Comparison of ENCODE assay signal across 11 mouse cellular contexts in genomic region chr1:132125249-132125648, GRCm38 (mm10). TPM values are rescaled to one million over a fixed set of nuclear protein-coding genes. Genes with fewer than 3 reads are reported as not detected.
DNase-seq lines count a peak whose midpoint lies in the region; ATAC-seq and TF ChIP-seq lines count a peak whose summit lies in the region.
"Had no signal": no experiment of that assay in that cellular context is flagged by ENCODE, and none has a peak within 500 bp of the region (broad histone marks: within the 10 kb centered on the region; RNA-seq: fewer than 3 reads in every experiment).

No protein-coding gene starts in this region.

- no peak overlapping the region for H3K4me3 ChIP-seq in heart, adult 2 months
- no peak overlapping the region for H3K4me3 ChIP-seq in heart, embryonic 11.5 days (ENCODE audit: low read depth, low read length)
- no peak overlapping the region for H3K4me3 ChIP-seq in midbrain, postnatal 0 days (ENCODE audit: low read depth, low read length)
- H3K4me3 ChIP-seq in midbrain, embryonic 13.5 days (replicated peaks), result no peak overlapping the region
- H3K4me3 ChIP-seq in small intestine, adult 2 months (ENCODE audit: low read depth, low read length), result no peak overlapping the region
- H3K4me3 ChIP-seq in gastrocnemius, adult 2 months, result no peak overlapping the region
- H3K4me3 ChIP-seq: embryonic facial prominence, embryonic 12.5 days had no signal

- H3K27me3 ChIP-seq in heart, adult 2 months (ENCODE audit: control insufficient read depth, insufficient read depth, low read length), result no peaks in the 10 kb centered on the region
- no peaks in the 10 kb centered on the region; the same call in 1 of the 2 replicates for H3K27me3 ChIP-seq in heart, embryonic 11.5 days (ENCODE audit: control insufficient read depth, insufficient read depth, low read length)
- no peaks in the 10 kb centered on the region for H3K27me3 ChIP-seq in midbrain, postnatal 0 days (ENCODE audit: insufficient read depth, low read length)
- no peaks in the 10 kb centered on the region for H3K27me3 ChIP-seq in midbrain, embryonic 13.5 days
- no peaks in the 10 kb centered on the region for H3K27me3 ChIP-seq in small intestine, adult 2 months (ENCODE audit: control insufficient read depth, insufficient read depth, low read length)
- H3K27me3 ChIP-seq: embryonic facial prominence, embryonic 12.5 days had no signal

- no peaks in the 10 kb centered on the region for H3K36me3 ChIP-seq in heart, adult 2 months (ENCODE audit: control insufficient read depth, insufficient read depth, low read length)
- H3K36me3 ChIP-seq in heart, embryonic 11.5 days (ENCODE audit: control insufficient read depth, insufficient read depth, low read length), result no peaks in the 10 kb centered on the region
- no peaks in the 10 kb centered on the region for H3K36me3 ChIP-seq in midbrain, postnatal 0 days (ENCODE audit: insufficient read depth, low read length)
- H3K36me3 ChIP-seq in midbrain, embryonic 13.5 days, result no peaks in the 10 kb centered on the region
- peaks cover 18% of the 10 kb centered on the region for H3K36me3 ChIP-seq in small intestine, adult 2 months (ENCODE audit: control insufficient read depth, insufficient read depth, low read length)
- H3K36me3 ChIP-seq: embryonic facial prominence, embryonic 12.5 days had no signal

- no peak for ATAC-seq in heart, embryonic 11.5 days (replicated peaks; ENCODE audit: insufficient number of reproducible peaks, low FRiP score, low TSS enrichment)
- ATAC-seq in midbrain, postnatal 0 days (ENCODE audit: low FRiP score), result no peak
- ATAC-seq in midbrain, embryonic 13.5 days, result no peak

- TF ChIP-seq POLR2A in heart, adult 2 months (IDR thresholded peaks at IDR 0.05; ENCODE audit: insufficient read depth, low read depth, low read length), result no peak
- no peak for TF ChIP-seq POLR2A in small intestine, adult 2 months (IDR thresholded peaks at IDR 0.05; ENCODE audit: low read depth, low read length)

- no peak for TF ChIP-seq EP300 in heart, adult 2 months (IDR thresholded peaks at IDR 0.05; ENCODE audit: insufficient read depth, low read depth, low read length)

- no peaks in the 10 kb centered on the region for H3K9me3 ChIP-seq in heart, embryonic 11.5 days (replicated peaks; ENCODE audit: control insufficient read depth, low read length)
- H3K9me3 ChIP-seq in midbrain, postnatal 0 days (ENCODE audit: low read length), result no peaks in the 10 kb centered on the region
- no peaks in the 10 kb centered on the region for H3K9me3 ChIP-seq in midbrain, embryonic 13.5 days
- H3K9me3 ChIP-seq: embryonic facial prominence, embryonic 12.5 days had no signal

- WGBS in heart, adult 2 months, result 52% methylated on average over 4 of the region's 4 CpGs
- WGBS in heart, embryonic 11.5 days (ENCODE audit: insufficient replicate concordance), result 63% methylated on average over 4 of the region's 4 CpGs
- 66% methylated on average over 4 of the region's 4 CpGs for WGBS in midbrain, postnatal 0 days
- WGBS in midbrain, embryonic 13.5 days, result 56% methylated on average over 4 of the region's 4 CpGs
- 51% methylated on average over 4 of the region's 4 CpGs for WGBS in small intestine, adult 2 months

- no peak overlapping the region for H3K4me2 ChIP-seq in heart, embryonic 11.5 days
- no peak overlapping the region for H3K4me2 ChIP-seq in midbrain, postnatal 0 days (ENCODE audit: low read depth, low read length, poor library complexity, severe bottlenecking)
- H3K4me2 ChIP-seq in midbrain, embryonic 13.5 days (replicated peaks), result no peak overlapping the region
- H3K4me2 ChIP-seq: embryonic facial prominence, embryonic 12.5 days had no signal

- H3K79me2 ChIP-seq in heart, adult 2 months (replicated peaks; ENCODE audit: control insufficient read depth, insufficient read depth, low read length), result no peaks in the 10 kb centered on the region

- no peak overlapping the region for H3K9ac ChIP-seq in heart, adult 2 months (ENCODE audit: low read depth, low read length)
- H3K9ac ChIP-seq in heart, embryonic 11.5 days (ENCODE audit: low read depth, low read length), result no peak overlapping the region
- no peak overlapping the region for H3K9ac ChIP-seq in midbrain, postnatal 0 days (replicated peaks; ENCODE audit: low read length, poor library complexity, severe bottlenecking)
- no peak overlapping the region for H3K9ac ChIP-seq in midbrain, embryonic 13.5 days (replicated peaks)
- H3K9ac ChIP-seq: embryonic facial prominence, embryonic 12.5 days had no signal

- intact Hi-C loops in heart, adult 2 months (cut with DNase I), result no loop called here
- intact Hi-C loops in gastrocnemius, adult 2 months (cut with DNase I), result loop anchor here (1.0 kb wide), 1 partner anchor 28 kb away; no protein-coding TSS in a partner anchor

- H3K27ac ChIP-seq in heart, adult 2 months, result peak overlapping the region; percentile 45; the same call in 1 of the 2 replicates
- no peak overlapping the region for H3K27ac ChIP-seq in heart, embryonic 11.5 days (ENCODE audit: low read depth, low read length)
- no peak overlapping the region for H3K27ac ChIP-seq in midbrain, postnatal 0 days (ENCODE audit: low read depth, low read length)
- no peak overlapping the region for H3K27ac ChIP-seq in midbrain, embryonic 13.5 days
- H3K27ac ChIP-seq in small intestine, adult 2 months (ENCODE audit: insufficient read depth, low read depth, low read length), result peak overlapping the region; percentile 96
- no peak overlapping the region for H3K27ac ChIP-seq in gastrocnemius, adult 2 months
- H3K27ac ChIP-seq: embryonic facial prominence, embryonic 12.5 days had no signal

- TF ChIP-seq CTCF in heart, adult 2 months (IDR thresholded peaks at IDR 0.05), result no peak
- no peak for TF ChIP-seq CTCF in midbrain, postnatal 0 days (IDR thresholded peaks at IDR 0.05)
- no peak for TF ChIP-seq CTCF in small intestine, adult 2 months (IDR thresholded peaks at IDR 0.05; ENCODE audit: extremely low read depth, insufficient read length, insufficient replicate concordance, low read depth, low read length)
- TF ChIP-seq CTCF in gastrocnemius, adult 2 months (IDR thresholded peaks at IDR 0.05), result no peak

- peaks cover 12% of the 10 kb centered on the region for H3K4me1 ChIP-seq in heart, adult 2 months (ENCODE audit: control insufficient read depth, insufficient read depth, low read length)
- H3K4me1 ChIP-seq in heart, embryonic 11.5 days (ENCODE audit: control insufficient read depth, insufficient read depth, low read length), result peaks cover 9% of the 10 kb centered on the region
- peaks cover 2% of the 10 kb centered on the region; the same call in 1 of the 2 replicates for H3K4me1 ChIP-seq in midbrain, postnatal 0 days (ENCODE audit: insufficient read depth, low read length)
- peaks cover 18% of the 10 kb centered on the region for H3K4me1 ChIP-seq in midbrain, embryonic 13.5 days (replicated peaks)
- H3K4me1 ChIP-seq in small intestine, adult 2 months (ENCODE audit: control insufficient read depth, insufficient read depth, insufficient read length, low read length), result peaks cover 36% of the 10 kb centered on the region
- H3K4me1 ChIP-seq: embryonic facial prominence, embryonic 12.5 days had no signal

- DNase-seq in heart, adult 2 months, result no peak
- peak; percentile 68 for DNase-seq in midbrain, postnatal 0 days (ENCODE audit: low spot score)
- peak; percentile 79 for DNase-seq in kidney, postnatal 10 days
- no peak for DNase-seq in spleen, adult 12 weeks (ENCODE audit: low spot score)
- DNase-seq in gastrocnemius, adult 2 months, result no peak
- DNase-seq: right cerebral cortex, postnatal 25 days; thymus, adult 18-20 months had no signal

RNA-seq across cellular contexts. Expression of gene Cdk18, which starts 14.2 kb away (rescaled TPM):
- total RNA-seq in heart, adult 2 months (2021), result 10 to 100 TPM; 14.0 to 15.8 TPM
- polyA plus RNA-seq in heart, adult 2 months (2012; rRNA removed), result 20.9 and 25.1 TPM in 2 replicates
- 4.2 and 4.4 TPM in 2 replicates for polyA plus RNA-seq in heart, embryonic 11.5 days (2014; fragmentation: Nextera tagmentation; extraction: Ambion mirVana)
- total RNA-seq in midbrain, postnatal 0 days (2014; rRNA removed), result 3.5 and 7.2 TPM in 2 replicates
- 2.4 and 3.1 TPM in 2 replicates for polyA plus RNA-seq in midbrain, postnatal 0 days (2015; fragmentation: Nextera tagmentation; extraction: Ambion mirVana)
- 0.32 and 0.41 TPM in 2 replicates for polyA plus RNA-seq in midbrain, embryonic 13.5 days (2015; fragmentation: Nextera tagmentation; extraction: Ambion mirVana)
- polyA plus RNA-seq in small intestine, adult 2 months (2012; rRNA removed), result 84.2 and 133 TPM in 2 replicates
- total RNA-seq in gastrocnemius, adult 2 months (2021), result 1 to 10 TPM; 3.0 to 4.1 TPM

RNA-seq across cellular contexts. Expression of gene Mfsd4a, which starts 57.4 kb away (rescaled TPM):
- total RNA-seq in heart, adult 2 months (2021), result 1 to 10 TPM; 1.4 to 1.6 TPM
- polyA plus RNA-seq in heart, adult 2 months (2012; rRNA removed), result 3.0 and 3.6 TPM in 2 replicates
- 8.1 and 11.1 TPM in 2 replicates for polyA plus RNA-seq in heart, embryonic 11.5 days (2014; fragmentation: Nextera tagmentation; extraction: Ambion mirVana)
- total RNA-seq in midbrain, postnatal 0 days (2014; rRNA removed), result 4.6 and 9.2 TPM in 2 replicates
- polyA plus RNA-seq in midbrain, postnatal 0 days (2015; fragmentation: Nextera tagmentation; extraction: Ambion mirVana), result 9.0 and 9.9 TPM in 2 replicates
- 7.3 and 8.0 TPM in 2 replicates for polyA plus RNA-seq in midbrain, embryonic 13.5 days (2015; fragmentation: Nextera tagmentation; extraction: Ambion mirVana)
- 14.0 and 28.0 TPM in 2 replicates for polyA plus RNA-seq in small intestine, adult 2 months (2012; rRNA removed)
- total RNA-seq in gastrocnemius, adult 2 months (2021), result 1 to 10 TPM; 4.4 to 9.8 TPM

Comparison
In these comparisons a context has a peak if more than half of its experiments do, and no peak if none do; other contexts are left out.
1. H3K27ac ChIP-seq: peak in heart, adult 2 months (single experiment) and small intestine, adult 2 months (single experiment); none in heart, embryonic 11.5 days (single experiment), midbrain, postnatal 0 days (single experiment), midbrain, embryonic 13.5 days (single experiment) and gastrocnemius, adult 2 months (single experiment).
2. DNase-seq: peak in midbrain, postnatal 0 days (single experiment) and kidney, postnatal 10 days (single experiment); none in heart, adult 2 months (0 of 2), spleen, adult 12 weeks (single experiment) and gastrocnemius, adult 2 months (single experiment).